Comparison of ENCODE assay signal across 24 mouse cellular contexts in the genomic region with DNA sequence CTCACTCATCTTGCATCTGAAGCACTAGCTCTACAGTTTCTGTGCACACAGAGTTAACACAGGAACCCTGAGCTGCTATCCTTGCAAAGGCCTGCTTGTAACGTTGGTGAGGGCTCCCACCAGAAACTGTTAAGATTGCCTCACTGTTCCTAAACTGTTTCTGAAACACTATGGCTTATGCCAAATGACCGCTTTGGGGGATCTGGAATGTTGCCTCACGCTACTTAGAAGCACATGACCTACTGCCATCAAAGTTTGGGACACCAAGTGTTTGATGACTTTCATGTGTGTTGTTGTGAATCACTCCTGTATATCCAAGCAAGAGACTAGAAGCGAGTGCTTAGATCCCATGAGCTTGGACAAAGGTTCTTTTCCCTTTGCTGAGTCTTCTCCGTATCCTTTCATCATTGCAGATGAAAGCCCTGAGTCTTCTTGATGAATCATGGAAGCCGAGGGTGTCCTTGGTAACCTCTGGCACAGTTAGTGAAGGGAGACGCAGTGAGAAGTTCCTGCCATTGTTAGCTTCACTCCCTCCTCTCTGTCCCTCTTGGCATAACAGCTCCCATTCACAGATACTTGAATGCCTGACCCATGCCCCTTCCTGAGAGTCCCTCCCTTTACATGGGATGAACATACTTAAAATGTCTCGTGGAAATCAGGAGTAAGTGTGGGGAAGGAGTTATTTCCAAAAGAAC. TPM values are rescaled to one million over a fixed set of nuclear protein-coding genes. Genes with fewer than 3 reads are reported as not detected.
DNase-seq lines count a peak whose midpoint lies in the region; ATAC-seq and TF ChIP-seq lines count a peak whose summit lies in the region.
"Had no signal": no experiment of that assay in that cellular context is flagged by ENCODE, and none has a peak within 500 bp of the region (broad histone marks: within the 10 kb centered on the region; RNA-seq: fewer than 3 reads in every experiment).

No protein-coding gene starts in this region.

- H3K27me3 ChIP-seq in lung, postnatal 0 days (replicated peaks; ENCODE audit: insufficient read depth, low read length): no peaks in the 10 kb centered on the region
- H3K27me3 ChIP-seq: embryonic facial prominence, embryonic 13.5 days; forebrain, embryonic 12.5 days; forebrain, embryonic 15.5 days; hindbrain, embryonic 12.5 days; hindbrain, embryonic 15.5 days had no signal

- H3K4me2 ChIP-seq in lung, postnatal 0 days (replicated peaks; ENCODE audit: low read depth, low read length): no peak overlapping the region
- H3K4me2 ChIP-seq: embryonic facial prominence, embryonic 13.5 days; forebrain, embryonic 12.5 days; forebrain, embryonic 15.5 days; heart, embryonic 11.5 days; hindbrain, embryonic 12.5 days; hindbrain, embryonic 15.5 days had no signal

- DNase-seq in adrenal gland, adult (ENCODE audit: inconsistent age in 2 of 2, low spot score in 1 of 2): peak; percentile 65 to 85
- DNase-seq in adrenal gland, postnatal 4 days (ENCODE audit: low spot score in 2 of 2): no peak
- peak; percentile 42 to 46 for DNase-seq in adrenal gland, postnatal 36 days
- no peak for DNase-seq in adrenal gland, postnatal 25 days
- peak; percentile 77 for DNase-seq in lung, postnatal 0 days (ENCODE audit: low spot score)
- no peak for DNase-seq in lung, postnatal 36 days
- DNase-seq: cerebellum, adult 11-12 months; cerebellum, adult 8-10 months; cerebellum, postnatal 10 days; cerebellum, postnatal 36 days; embryo, embryonic 11 days; gastrocnemius, postnatal 25 days; heart, adult 2 months had no signal

- no peaks in the 10 kb centered on the region for H3K9me3 ChIP-seq in lung, postnatal 0 days (ENCODE audit: low read length)
- H3K9me3 ChIP-seq: embryonic facial prominence, embryonic 10.5 days; embryonic facial prominence, embryonic 13.5 days; forebrain, embryonic 12.5 days; forebrain, embryonic 15.5 days; hindbrain, embryonic 12.5 days; hindbrain, embryonic 15.5 days had no signal

- WGBS in lung, postnatal 0 days: 69% methylated on average over 8 of the region's 8 CpGs

- no peak for TF ChIP-seq EP300 in lung, postnatal 0 days (IDR thresholded peaks at IDR 0.05)

- no peak overlapping the region for H3K27ac ChIP-seq in lung, postnatal 0 days (ENCODE audit: low read length)
- peak overlapping the region; percentile 91 for H3K27ac ChIP-seq in brown adipose tissue, adult 24 weeks (replicated peaks; ENCODE audit: low read depth, low read length)
- H3K27ac ChIP-seq: embryonic facial prominence, embryonic 10.5 days; embryonic facial prominence, embryonic 13.5 days; forebrain, embryonic 12.5 days; forebrain, embryonic 15.5 days; heart, adult 2 months; hindbrain, embryonic 12.5 days; hindbrain, embryonic 15.5 days had no signal

- no peak for ATAC-seq in lung, postnatal 0 days
- ATAC-seq in megakaryocyte-erythroid progenitor cell, adult 5-6 weeks (replicated peaks; ENCODE audit: low FRiP score, low TSS enrichment, poor library complexity, severe bottlenecking): no peak
- ATAC-seq: activated CD4-positive, CD25-positive, alpha-beta regulatory T cell, adult 4 months; forebrain, embryonic 15.5 days had no signal

- H3K36me3 ChIP-seq in lung, postnatal 0 days (ENCODE audit: insufficient read depth, low read length): no peaks in the 10 kb centered on the region

- no peak overlapping the region for H3K9ac ChIP-seq in lung, postnatal 0 days (replicated peaks; ENCODE audit: low read depth)
- H3K9ac ChIP-seq: embryonic facial prominence, embryonic 13.5 days; forebrain, embryonic 12.5 days; forebrain, embryonic 15.5 days; hindbrain, embryonic 12.5 days; hindbrain, embryonic 15.5 days had no signal

- no peak overlapping the region for H3K4me3 ChIP-seq in lung, postnatal 0 days (ENCODE audit: low read depth, low read length)
- no peak overlapping the region for H3K4me3 ChIP-seq in brown adipose tissue, adult 24 weeks (ENCODE audit: insufficient read depth, low read depth, low read length)
- H3K4me3 ChIP-seq: embryonic facial prominence, embryonic 10.5 days; embryonic facial prominence, embryonic 13.5 days; erythroblast, embryonic 14.5 days; forebrain, embryonic 12.5 days; forebrain, embryonic 15.5 days; heart, adult 2 months; hindbrain, embryonic 12.5 days; hindbrain, embryonic 15.5 days had no signal

- TF ChIP-seq CTCF in lung, postnatal 0 days (IDR thresholded peaks at IDR 0.05): no peak; the same call in 1 of the 2 replicates

- 0 out of 2 replicates have a peak, but pooled peaks cover 2% of the 10 kb centered on the region for H3K4me1 ChIP-seq in lung, postnatal 0 days (ENCODE audit: insufficient read depth, low read depth, low read length)
- peaks cover 17% of the 10 kb centered on the region for H3K4me1 ChIP-seq in brown adipose tissue, adult 24 weeks (ENCODE audit: control insufficient read depth, insufficient read depth, insufficient read length, low read length)

RNA-seq across cellular contexts. Expression of a gene that starts 3.4 kb away (rescaled TPM):
- total RNA-seq in adrenal gland, postnatal 4 days (2021): 100 to 1,000 TPM in 1 of 2 experiments, 10 to 100 TPM in 1; 98.7 to 111 TPM
- total RNA-seq in adrenal gland, postnatal 36 days (2021): 100 to 1,000 TPM; 122 to 142 TPM
- total RNA-seq in adrenal gland, postnatal 25 days (2021): 137 and 142 TPM in 2 replicates
- 13.9 and 17.2 TPM in 2 replicates for polyA plus RNA-seq in lung, postnatal 0 days (2015; fragmentation: Nextera tagmentation; extraction: Ambion mirVana)
- polyA plus RNA-seq in brown adipose tissue, adult 24 weeks (2012; ENCODE audit: insufficient read depth, insufficient read length, missing spikeins): 47.7 and 58.9 TPM in 2 replicates
- 23.4 and 34.6 TPM in 2 replicates for total RNA-seq in megakaryocyte-erythroid progenitor cell, adult 5-6 weeks (2014; fragmentation: Nextera tagmentation)
- total RNA-seq in megakaryocyte-erythroid progenitor cell, adult 5-6 weeks (2017): 17.3 and 18.5 TPM in 2 replicates

RNA-seq across cellular contexts. Expression of a gene that starts 5.9 kb away (rescaled TPM):
- 1 to 10 TPM; 6.5 to 8.6 TPM for total RNA-seq in adrenal gland, postnatal 4 days (2021)
- total RNA-seq in adrenal gland, postnatal 36 days (2021): 1 to 10 TPM; 4.8 to 8.7 TPM
- 4.4 and 5.7 TPM in 2 replicates for total RNA-seq in adrenal gland, postnatal 25 days (2021)
- 2.8 and 3.5 TPM in 2 replicates for polyA plus RNA-seq in lung, postnatal 0 days (2015; fragmentation: Nextera tagmentation; extraction: Ambion mirVana)
- polyA plus RNA-seq in brown adipose tissue, adult 24 weeks (2012; ENCODE audit: insufficient read depth, insufficient read length, missing spikeins): 1.6 and 2.5 TPM in 2 replicates
- 0.76 TPM in 1 of 2 replicates, not detected in the other for total RNA-seq in megakaryocyte-erythroid progenitor cell, adult 5-6 weeks (2014; fragmentation: Nextera tagmentation)
- 3.4 TPM in 1 of 2 replicates, not detected in the other for total RNA-seq in megakaryocyte-erythroid progenitor cell, adult 5-6 weeks (2017)
- polyA plus RNA-seq: erythroblast, embryonic 14.5 days had no signal

Comparison
In these comparisons a context has a peak if more than half of its experiments do, and no peak if none do; other contexts are left out.
1. DNase-seq: peak in adrenal gland, adult (2 of 2), adrenal gland, postnatal 36 days (2 of 2) and lung, postnatal 0 days (single experiment); none in adrenal gland, postnatal 4 days (0 of 2), adrenal gland, postnatal 25 days (single experiment) and lung, postnatal 36 days (single experiment).